Mouse (Mus musculus) liver (tissue): ENCODE data around the gene Dnah11.
A peak's percentile ranks its signal among the peaks of the same experiment; 100 is the strongest.

ENCODE experiments used
- DNase-seq: peaks from one replicate; pipeline ENCODE4 v3.0.0-alpha.2; 2020; ENCODE audit warnings: mixed read lengths

Gene Dnah11

DNA sequence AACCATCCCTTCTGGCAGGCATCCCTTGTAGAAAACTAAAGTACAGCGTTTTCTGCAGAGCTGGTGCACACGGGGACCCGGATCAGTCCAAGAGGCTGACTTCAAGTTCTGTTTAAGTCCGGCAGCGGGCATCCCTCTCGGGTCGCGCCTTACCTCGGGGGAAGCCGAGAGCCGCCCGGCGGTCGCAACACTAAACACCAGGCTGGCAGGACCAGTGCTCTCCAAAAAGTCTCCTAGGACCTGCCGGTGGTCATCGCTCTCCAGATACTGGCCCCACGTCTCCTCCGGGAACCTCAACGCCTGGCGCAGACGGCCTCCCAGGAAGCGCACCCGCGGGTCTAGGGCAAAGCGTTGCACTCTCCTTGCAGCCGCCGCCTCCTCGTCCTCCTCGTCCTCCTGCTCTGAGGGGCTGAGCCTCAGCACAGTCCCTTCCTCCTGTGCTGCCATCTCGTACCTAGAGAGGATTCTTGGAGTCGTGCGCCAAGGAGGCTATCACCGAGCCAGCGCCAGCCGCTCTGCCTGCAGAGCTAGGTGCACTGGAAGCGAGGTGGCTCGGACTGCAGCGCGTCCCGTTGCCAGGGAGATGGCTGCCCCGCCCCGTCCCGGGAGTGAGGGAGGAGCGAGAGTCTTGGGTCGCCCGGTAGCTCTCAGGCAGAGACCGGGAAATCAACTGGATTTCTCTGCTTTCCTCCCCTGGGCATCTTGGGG is at the start of gene Dnah11:
Dnah11 (minus strand) TSS at position 658 of the 708 bp plus-strand sequence.
- peak; percentile 74 for DNase-seq

DNA sequence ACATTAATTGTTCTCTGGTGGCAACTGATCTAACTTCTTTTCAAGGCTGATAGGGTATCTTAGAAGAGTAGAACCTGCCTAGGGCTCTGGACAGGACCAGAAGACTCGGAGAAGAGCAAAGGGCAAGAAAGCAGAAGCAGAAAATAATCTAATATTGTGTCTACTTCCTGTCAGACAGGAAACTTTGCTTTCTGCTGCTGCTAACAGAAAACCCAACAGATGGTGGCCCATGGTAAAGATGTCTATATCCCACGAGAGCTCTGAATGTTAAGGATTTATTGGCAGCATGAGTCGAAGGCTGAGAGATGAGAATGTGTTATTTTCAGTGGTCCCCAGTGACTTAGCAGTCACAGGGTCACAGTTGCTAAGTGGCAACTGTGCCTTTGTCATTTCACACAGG is 22.3 kb upstream of the Dnah11 start:
- no peak for DNase-seq

DNA sequence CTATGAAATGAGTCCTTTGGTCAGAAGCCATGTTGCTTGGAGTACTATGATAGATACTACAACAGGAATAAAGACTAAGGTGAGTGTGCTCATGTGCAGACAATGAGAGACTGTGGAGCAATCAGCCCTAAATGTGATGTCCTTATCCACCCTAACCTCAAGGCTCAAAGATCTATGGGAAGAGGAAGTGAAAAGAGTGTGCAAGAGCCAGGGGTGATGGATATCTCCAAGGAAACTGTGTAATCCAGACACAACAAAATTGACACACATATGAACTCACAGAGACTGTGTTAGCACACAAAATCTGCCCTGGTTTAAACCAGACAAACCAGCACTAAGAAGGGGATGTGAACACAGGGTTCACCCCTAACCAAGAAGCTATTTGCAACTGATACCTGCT is 21.2 kb upstream of the Dnah11 start:
- no peak for DNase-seq

DNA sequence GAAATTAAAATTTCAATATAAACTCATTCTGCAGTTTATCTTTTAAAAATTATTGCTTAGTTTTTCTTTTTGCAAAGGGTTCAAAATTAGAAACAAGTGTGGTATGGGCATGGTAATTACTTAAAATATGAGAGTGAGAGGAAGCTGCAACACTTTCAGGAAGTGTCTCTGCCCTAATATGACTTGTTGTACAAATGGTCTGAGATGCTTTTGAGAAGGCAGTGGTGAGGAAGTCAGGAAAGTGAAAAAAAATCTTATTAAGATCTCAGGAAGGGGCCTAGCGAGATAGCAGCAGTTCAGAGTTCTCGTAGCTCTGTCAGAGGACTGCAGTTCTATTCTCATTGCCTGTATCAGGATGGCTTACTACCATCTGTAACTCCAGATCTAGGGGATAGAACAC is 13.3 kb upstream of the Dnah11 start:
- no peak for DNase-seq

DNA sequence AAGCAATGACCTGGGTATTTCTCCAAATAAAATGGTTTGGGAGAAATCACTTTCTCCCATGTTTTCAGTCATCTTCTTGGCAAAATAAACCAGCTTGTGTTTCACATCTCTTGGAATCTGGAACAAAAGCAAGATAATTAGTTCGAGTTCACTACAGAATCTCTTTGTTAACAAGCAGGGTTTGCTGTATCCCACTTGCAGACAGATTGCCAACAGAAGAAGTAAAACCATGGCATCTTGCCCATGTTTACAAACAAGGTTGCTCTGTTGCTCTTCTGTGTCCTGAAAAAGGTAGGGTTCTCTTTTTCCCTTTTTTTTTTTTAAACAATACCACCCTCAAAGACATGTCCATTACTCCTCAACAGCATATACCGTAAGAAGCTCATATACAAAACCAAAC is 2.3 kb downstream of the Dnah11 start:
- DNase-seq: no peak

DNA sequence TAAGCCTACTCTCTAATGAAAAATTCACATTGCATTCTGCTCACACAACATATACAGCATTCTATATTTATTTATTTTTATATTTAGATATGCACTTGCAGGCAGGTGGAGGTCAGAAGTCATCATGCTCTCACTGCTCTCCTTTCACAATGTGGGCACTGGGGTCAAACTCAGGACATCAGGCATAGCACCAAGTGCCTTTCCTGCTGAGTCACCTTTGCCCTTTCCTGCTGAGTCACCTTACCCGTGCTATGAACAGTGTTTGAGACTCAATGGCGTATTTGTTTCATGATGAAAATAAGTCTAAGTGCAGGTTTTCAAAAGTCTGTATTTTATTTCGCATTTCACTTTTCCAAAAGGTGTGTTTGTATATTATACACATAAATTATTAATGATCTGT is 9.3 kb downstream of the Dnah11 start:
- DNase-seq: peak; percentile 54

DNA sequence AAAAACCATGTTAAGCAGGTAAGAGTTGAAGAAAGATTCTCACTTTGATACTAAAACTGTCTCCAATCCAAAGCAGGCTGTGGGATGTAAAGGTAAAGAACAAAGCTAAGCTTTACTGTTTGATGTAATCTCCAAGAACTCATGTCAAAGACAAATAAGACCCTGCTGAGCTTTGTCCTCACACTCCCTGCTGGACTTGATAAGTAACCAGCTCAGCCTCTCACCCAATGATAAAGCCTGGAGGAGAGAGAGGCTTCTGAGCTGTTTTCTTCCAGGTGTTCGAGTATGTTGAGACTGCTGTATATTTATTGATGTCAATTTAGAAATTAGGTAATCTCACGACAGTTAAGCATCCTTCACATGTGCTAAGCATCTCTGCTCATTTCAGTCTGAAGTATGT is 11.2 kb downstream of the Dnah11 start:
- DNase-seq: no peak

DNA sequence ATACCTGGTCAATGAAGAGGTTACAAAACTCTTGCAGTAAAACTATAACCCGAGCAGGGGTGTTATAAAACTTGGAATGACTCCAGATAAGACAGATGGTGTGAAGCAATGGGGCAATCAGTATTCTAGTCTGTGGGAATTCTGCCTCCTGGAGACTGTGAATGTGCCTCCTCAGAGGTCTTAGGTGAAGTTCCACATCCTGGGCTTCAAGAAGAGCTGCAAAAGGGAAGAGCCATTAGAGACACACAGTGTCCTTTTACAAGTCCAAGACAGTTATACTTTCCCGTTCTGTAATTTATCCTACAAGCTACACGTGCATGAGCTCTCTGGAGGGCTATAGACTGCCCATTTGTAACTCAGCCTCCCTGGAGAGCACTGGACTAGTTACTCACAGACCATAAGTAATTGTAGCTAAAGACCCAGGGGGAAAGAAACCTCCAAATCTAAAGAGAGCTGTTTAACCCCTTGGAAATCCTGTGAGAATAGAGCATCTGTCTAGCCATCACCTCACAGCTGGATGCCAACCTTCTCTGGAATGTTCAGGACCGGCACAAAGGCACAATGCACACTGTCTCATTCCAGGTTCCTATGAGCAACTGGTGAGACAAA is 11.9 kb downstream of the Dnah11 start:
- DNase-seq: no peak

DNA sequence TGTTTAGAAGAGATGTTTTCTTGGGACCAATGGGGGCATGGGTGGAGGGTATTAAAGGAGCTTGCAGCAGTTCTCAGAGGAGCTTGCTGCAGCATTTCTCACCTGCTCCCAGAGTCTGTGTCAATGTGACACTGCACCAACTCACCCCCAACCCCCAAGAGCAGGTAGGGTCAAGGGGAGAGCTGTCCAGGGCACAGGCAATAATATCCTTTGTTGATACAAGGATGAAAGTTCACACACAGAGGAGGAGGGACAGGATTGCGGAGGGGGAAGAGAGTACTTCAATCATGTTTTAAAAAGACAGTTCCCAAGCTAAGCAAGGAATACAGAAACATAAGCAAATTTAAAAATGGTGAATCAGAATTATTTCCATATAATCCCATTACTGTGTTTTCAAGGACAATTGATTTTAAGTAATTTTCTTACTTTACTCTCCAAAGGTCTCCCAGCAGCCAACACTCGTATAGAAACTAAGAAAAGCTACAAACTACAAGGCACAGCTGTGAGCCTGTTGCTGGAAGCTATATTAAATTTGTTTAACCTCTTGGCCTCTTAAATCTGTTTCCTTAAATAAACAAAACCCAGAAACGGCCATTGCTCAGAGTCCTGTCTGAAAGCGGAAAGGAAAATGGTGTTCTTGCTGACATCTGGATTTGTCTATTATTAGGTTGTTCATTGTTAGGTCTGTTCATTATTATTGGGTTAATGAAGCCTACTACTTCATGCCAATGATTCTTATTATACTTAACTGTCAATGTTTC is 12.5 kb downstream of the Dnah11 start:
- peak; percentile 27 for DNase-seq

DNA sequence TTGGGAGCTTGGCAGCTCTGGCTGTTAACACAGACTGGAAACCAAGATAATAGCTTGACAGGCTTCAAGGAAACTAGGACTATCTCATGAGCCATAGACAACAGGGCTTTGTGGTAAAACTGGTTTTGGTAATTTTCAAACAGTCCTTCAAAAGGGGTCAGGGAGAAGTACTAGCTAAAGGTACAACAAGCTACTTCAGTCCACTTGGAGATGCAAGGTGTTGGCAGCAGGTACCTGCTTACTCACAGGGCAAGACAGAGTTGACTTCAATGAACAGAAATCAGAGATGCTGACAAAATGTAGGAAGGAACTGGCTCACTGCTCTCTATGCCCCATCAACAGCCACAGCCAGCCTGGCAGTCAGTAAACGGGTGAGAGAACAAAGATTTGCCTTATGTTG is 14.1 kb downstream of the Dnah11 start:
- no peak for DNase-seq

DNA sequence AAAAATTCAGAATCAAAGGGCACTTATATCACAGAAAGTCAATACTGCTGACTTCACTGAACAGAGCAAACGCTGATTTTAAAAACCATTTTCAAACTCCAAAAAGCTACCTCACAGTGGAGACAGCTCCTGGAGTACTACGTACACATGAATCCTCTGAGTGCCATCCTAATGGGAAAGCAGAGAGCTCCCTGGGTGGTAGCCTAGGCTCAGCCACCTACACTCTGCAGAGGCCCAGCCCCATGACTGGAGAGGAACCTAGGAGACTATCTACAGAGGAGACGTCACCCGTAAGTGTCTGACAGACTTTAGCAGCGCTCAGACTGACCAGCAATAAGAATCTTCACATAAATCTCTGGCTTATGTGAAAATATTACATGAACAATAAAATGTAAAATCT is 21.1 kb downstream of the Dnah11 start:
- DNase-seq: no peak

DNA sequence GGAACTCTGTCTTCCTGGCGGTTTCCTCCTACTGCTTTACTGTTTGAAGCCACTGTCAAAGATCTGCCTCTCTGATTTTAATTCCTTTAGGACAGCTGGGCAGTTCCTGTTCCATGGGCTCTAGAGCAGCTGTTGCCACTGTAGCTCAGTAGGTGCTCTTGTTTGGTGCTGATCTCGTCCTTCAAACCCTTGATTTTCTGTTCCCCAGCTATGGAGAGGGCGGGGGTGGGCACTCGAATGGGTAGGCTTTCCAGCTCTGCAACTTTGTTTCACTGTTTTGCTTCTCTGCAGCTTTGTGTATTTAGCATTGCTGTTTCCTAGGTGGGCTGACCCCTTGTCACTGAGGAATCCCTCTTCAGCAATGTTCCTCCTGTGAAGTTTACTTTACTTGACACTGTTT is 34.1 kb downstream of the Dnah11 start:
- no peak for DNase-seq

DNA sequence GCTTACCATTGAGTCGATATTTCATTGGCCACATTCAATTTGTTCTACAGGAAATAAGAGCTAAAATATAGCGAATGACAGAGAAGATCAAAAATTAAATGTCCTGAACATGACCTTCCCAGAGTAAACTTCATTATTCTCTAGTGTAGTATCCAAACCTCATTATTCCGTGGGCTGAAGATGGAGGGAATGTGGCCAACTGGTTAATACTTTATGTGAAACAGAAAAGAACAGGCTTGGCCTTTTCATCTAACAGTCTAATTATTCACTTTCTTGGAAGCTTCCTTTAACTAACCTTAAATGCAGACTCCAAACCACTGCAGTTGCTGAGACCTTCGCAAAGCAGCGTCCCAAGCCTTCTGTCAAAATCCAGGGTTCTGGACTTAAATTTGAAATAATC is 41.9 kb downstream of the Dnah11 start:
- DNase-seq: no peak

DNA sequence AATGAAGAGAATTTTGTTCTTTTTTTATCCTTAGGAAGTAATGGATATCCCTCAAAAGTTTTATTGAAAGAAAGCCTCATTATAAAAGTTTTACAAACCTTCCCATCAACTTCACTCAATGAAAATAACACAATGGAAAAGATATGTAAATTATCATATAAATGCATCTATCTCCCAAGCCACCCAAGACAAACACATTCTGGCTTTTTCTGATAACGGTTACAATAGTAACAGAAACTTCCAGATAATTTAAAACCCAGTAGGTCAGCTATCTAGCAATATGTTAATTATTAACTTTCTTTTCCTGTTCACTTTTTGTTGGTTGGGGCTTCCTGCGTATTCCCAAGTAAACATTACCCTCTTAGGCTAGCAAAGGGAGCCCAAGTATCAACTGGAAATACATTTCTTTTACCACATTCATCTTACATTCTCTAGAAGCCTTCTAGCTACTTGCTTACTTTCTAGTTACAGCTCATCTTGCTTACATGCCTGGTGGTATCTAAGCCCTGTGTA is 51.3 kb downstream of the Dnah11 start:
- DNase-seq: no peak

DNA sequence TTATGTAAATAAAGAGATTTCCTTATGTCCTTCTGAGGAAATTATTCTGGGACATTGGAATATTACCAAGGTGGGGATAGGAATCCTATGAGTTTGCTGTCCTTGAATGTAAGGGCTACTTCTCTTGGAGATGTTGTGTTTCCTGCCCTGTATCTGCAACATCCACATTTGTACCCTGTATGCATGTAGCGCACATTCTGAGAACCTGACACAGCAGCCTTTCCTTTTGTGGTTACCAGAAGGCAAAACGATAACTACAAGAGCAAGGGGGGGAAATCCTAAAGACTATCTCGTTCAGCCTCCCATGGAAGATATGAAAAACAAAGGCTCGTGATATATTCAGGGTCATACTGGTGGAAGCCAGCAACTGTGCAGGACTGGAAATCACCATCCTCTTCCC is 70.7 kb downstream of the Dnah11 start:
- no peak for DNase-seq

DNA sequence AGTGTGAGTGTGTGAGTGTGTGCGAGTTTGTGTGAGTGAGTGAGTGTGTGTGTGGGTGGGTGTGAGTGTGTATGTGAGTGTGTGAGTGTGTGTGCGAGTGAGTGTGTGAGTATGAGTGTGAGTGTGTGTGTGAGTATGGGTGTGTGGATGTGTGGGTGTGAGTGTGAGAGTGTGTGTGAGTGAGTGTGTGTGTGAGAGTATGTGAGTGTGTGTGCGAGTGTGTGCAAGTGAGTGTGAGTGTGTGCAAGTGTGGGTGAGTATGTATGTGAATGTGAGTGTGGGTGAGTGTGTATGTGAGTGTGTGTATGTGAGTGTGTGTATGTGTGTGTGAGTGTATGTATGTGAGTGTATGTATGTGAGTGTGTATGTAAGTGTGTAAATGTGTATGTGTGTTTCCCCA is 79.2 kb downstream of the Dnah11 start:
- no peak for DNase-seq

DNA sequence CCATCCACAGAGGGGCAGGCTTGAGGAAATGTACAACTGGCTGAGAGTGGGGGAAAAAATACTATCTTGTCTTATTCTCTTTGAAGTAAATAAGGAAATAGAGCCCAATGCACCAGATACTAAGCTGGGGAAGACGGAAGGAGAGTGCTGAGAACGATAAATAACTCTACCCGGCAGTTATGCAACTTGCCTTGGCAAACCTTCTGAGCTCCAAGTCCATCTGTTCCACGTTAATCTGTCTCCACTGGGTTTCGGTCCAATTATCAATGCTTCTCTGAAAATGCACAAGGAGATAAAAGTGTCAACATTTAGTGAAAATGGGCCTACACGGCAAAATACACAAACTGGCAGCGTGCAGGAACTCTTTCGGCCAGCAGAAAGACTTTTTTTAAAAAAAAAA is 86.2 kb downstream of the Dnah11 start:
- DNase-seq: no peak

DNA sequence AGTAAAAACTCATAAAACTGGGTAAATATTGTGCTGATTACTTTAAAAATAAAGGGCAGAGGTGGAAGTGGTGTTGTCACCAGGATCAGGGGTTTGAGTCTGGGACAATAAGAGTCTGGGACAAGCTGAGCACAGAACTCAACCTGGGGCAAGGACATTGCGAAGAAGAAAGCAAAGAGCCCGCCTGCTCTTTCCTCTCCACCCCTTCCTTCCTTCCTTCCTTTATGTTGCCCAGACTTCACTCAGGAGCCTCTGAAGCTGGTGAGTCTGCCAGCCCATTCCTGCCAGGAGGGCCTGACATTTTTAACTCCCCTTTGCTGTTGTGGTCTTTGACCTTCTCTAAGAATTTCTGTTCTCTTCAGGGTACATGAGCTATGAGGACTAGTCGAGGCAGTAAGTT is 86.9 kb downstream of the Dnah11 start:
- DNase-seq: no peak

DNA sequence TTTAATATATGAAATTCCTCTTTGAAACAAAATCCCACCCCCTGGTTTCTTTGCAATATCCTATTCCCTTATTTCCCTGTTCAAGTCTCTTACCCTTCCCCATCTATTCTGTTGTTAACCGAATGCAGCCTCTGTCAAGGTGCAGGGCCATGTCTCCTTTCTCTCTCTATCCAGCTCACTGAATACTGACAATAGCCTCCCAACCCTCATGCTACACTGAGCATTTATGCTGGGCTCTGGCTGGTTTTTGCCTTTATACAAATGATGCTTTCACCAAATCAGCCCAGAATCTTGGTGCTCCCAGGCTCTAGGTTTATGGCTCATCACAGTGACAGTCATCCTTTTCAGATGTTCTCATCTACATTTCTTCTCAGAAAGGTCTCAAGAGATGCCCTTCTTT is 91.1 kb downstream of the Dnah11 start:
- DNase-seq: no peak

DNA sequence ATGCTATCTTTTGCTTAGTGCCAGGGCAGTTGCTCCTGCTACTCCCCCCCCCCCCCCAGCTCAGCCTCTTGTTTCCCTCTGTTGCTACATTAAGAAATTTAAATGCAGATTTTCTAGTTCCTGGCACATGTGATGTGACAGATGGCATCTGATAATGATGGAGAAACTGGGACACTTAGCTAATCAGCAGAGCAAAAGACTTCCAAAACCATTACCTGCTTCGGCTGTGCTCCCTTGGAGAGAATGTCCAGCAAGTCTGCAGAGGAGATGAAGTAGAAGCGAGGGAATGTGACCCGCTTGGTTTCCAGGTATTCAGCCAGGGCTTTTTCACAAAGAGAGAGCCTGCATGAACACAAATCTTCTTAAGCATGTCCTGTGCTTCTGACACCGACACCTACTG is 94.3 kb downstream of the Dnah11 start:
- DNase-seq: no peak

DNA sequence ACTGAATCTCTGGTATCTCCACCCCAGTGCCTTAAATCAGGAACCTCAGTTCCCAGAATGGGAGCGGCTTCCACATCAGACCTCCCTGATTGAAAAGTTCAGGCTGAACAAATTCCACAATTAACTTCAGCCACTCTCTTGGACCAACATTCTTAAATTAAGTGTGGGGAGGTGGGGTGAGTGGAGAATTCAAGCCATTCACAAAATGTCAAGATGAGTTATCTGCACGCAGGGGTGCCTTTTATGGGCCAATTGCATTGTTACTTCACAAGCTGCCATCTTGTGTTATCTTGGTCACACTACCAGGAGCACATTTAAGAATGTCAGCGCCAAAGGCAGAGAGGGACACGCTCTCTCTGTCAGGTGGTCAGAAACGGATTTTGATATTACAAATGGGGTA is 99.1 kb downstream of the Dnah11 start:
- DNase-seq: no peak

DNA sequence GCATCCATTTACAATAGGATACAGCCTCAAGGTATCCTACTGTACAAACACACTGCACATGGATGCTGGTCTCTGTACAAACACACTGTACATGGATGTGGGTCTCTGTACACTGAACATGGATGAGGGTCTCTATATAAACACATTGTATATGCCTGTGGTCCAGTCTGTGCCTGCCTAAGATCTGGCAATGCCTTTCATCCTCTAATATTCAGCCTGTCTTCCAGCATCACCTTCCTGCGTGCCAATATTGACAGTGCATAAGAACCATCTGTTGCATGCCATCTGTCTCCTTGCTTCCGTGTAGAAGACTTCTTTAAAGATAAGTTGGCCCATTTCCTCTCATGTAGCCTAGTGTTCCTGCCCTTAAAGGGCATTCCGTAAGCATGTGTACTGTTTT is 100.6 kb downstream of the Dnah11 start:
- no peak for DNase-seq

DNA sequence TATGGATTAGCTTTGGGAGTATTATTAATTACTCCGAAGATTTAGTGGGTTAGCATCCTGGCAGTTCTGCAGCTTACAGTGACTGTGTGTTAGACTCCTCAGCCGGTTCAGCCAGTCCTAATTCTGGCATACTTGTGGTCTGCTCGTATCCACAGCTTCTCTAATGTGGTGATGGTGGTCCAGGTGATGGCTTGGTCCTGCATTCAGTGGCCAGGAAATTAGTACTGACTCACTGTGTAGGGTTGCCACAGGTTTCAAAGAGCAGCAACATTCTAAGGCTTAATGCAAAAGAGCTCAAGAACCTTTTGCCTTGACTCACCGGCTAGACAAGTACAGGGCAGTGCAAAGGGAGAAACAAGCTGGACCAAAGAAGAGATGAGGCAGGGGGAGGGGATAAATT is 103.9 kb downstream of the Dnah11 start:
- DNase-seq: no peak

DNA sequence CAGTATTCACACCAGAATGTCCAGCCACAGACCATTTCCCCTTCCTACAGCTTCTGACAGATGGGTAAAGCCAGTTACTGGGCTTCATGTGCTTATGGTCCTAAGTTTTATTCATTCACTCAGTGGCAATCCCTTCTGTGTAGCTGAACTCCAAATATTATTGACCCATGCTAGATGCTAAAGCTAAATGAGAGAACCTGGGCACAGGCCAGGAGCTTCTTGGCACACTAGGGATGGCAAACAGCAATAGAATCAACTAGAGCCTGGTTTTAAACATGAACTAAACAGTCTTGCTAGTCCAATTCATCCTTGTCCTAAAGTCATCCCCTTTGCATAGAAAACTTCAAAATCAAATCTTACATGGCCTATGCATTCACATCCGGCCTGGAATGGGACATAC is 113.6 kb downstream of the Dnah11 start:
- DNase-seq: no peak
